Mouse (Mus musculus): ENCODE measurements at regions not wholly inside any gene's neighbourhood (a gene's known extent, or its start where the extent isn't known, plus 50 kb on each side); places are given as distances from the start of the nearest gene placed in this dataset.
A peak's percentile ranks its signal among the peaks of the same experiment; 100 is the strongest.

DNA sequence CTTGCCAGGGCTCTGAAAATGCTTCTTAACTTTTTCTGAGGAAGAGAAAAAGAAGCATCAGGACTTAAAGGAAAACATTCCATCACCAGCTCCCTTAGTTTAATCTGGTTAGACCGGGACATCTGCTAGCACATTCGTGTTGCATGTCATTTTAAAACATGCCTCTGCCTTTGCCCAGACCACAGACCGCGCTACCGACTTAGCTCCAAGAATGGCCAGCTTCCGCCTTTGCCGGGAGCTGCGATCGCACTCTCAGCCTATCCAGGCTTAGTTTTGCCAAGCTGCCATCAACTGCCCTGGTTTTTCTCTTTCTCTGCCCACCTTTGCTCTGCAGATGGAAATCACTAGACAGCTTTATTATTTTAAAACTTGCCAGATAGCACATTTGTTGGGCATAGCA, 129.3 kb upstream of the Rapgef5 start:
- no peak overlapping the region for H3K4me2 ChIP-seq (replicated peaks; ENCODE audit: low read depth, low read length, severe bottlenecking)
- no peak overlapping the region for H3K9ac ChIP-seq (ENCODE audit: low read depth, low read length, severe bottlenecking)
- ATAC-seq (ENCODE audit: low FRiP score, low read depth) (no peak), DNase-seq (ENCODE audit: low spot score) (no peak)
- no peak overlapping the region for H3K4me3 ChIP-seq (replicated peaks; ENCODE audit: low read length)
- TF ChIP-seq POLR2A (IDR thresholded peaks at IDR 0.05; ENCODE audit: borderline replicate concordance, extremely low read depth, insufficient read depth, insufficient read length), result no peak
- 70% methylated on average over 9 of the region's 9 CpGs for WGBS
- no peaks in the 10 kb centered on the region for H3K4me1 ChIP-seq (ENCODE audit: control insufficient read depth, insufficient read depth, low read length)
- no peak overlapping the region for H3K27ac ChIP-seq (replicated peaks; ENCODE audit: low read depth, low read length)
- no peaks in the 10 kb centered on the region for H3K9me3 ChIP-seq (ENCODE audit: control insufficient read depth, low read length)
- H3K36me3 ChIP-seq (ENCODE audit: control insufficient read depth, insufficient read depth, low read length), result no peaks in the 10 kb centered on the region
- H3K27me3 ChIP-seq (ENCODE audit: control insufficient read depth, insufficient read depth, low read length), result no peaks in the 10 kb centered on the region

- Histone ChIP-seq H3K4me3 (replicated peaks; ENCODE audit: low read length) (no peak overlapping the region), H3K4me2 (replicated peaks; ENCODE audit: low read depth, low read length, severe bottlenecking) (no peak overlapping the region), H3K4me1 (ENCODE audit: control insufficient read depth, insufficient read depth, low read length) (no peaks in the 10 kb centered on the region), H3K9me3 (ENCODE audit: control insufficient read depth, low read length) (no peaks in the 10 kb centered on the region), H3K27me3 (ENCODE audit: control insufficient read depth, insufficient read depth, low read length) (no peaks in the 10 kb centered on the region), H3K27ac (replicated peaks; ENCODE audit: low read depth, low read length) (no peak overlapping the region), H3K36me3 (ENCODE audit: control insufficient read depth, insufficient read depth, low read length) (no peaks in the 10 kb centered on the region), H3K9ac (ENCODE audit: low read depth, low read length, severe bottlenecking) (no peak overlapping the region)
- TF ChIP-seq POLR2A (IDR thresholded peaks at IDR 0.05; ENCODE audit: borderline replicate concordance, extremely low read depth, insufficient read depth, insufficient read length), result no peak
- 76% methylated on average over 7 of the region's 7 CpGs for WGBS
- ATAC-seq (ENCODE audit: low FRiP score, low read depth) (no peak), DNase-seq (ENCODE audit: low spot score) (peak; percentile 48)
Observed at GRCm38 (mm10) chr12:117389516-117390347, 126.5 kb upstream of the Rapgef5 start.

DNA sequence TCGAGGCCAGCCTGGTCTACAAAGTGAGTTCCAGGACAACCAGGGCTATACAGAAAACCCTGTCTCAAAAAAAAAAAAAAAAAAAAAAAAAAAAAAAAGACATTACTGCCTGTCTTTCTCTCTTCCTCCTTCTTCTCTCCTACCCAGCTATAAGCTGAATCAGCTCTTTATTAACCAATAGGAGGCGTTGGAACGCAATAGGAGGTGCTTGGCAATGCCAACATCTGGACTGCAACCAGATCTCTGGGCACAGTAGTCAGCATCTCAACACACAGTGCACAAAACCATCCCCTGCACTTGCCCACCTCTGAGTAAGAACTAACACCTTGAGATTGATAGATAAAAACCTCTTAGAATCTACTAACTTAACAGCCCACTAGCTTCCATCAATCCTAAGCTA, 118.8 kb upstream of the Rapgef5 start:
- Histone ChIP-seq H3K36me3 (ENCODE audit: control insufficient read depth, insufficient read depth, low read length) (no peaks in the 10 kb centered on the region), H3K4me2 (replicated peaks; ENCODE audit: low read depth, low read length, severe bottlenecking) (no peak overlapping the region), H3K4me3 (replicated peaks; ENCODE audit: low read length) (no peak overlapping the region), H3K27me3 (ENCODE audit: control insufficient read depth, insufficient read depth, low read length) (no peaks in the 10 kb centered on the region), H3K4me1 (ENCODE audit: control insufficient read depth, insufficient read depth, low read length) (no peaks in the 10 kb centered on the region), H3K27ac (replicated peaks; ENCODE audit: low read depth, low read length) (no peak overlapping the region), H3K9ac (ENCODE audit: low read depth, low read length, severe bottlenecking) (no peak overlapping the region), H3K9me3 (ENCODE audit: control insufficient read depth, low read length) (no peaks in the 10 kb centered on the region)
- ATAC-seq (ENCODE audit: low FRiP score, low read depth), result no peak
- WGBS, result 87% methylated on average over 3 of the region's 3 CpGs
- DNase-seq (ENCODE audit: low spot score), result no peak
- TF ChIP-seq POLR2A (IDR thresholded peaks at IDR 0.05; ENCODE audit: borderline replicate concordance, extremely low read depth, insufficient read depth, insufficient read length), result no peak

GRCm38 (mm10) chr12:117403513-117404156, 112.6 kb upstream of the Rapgef5 start:
- no peak overlapping the region for H3K9ac ChIP-seq (ENCODE audit: low read depth, low read length, severe bottlenecking)
- H3K4me3 ChIP-seq (replicated peaks; ENCODE audit: low read length), result no peak overlapping the region
- 12% methylated on average over 7 of the region's 7 CpGs for WGBS
- no peaks in the 10 kb centered on the region for H3K27me3 ChIP-seq (ENCODE audit: control insufficient read depth, insufficient read depth, low read length)
- H3K27ac ChIP-seq (replicated peaks; ENCODE audit: low read depth, low read length), result no peak overlapping the region
- no peak for TF ChIP-seq POLR2A (IDR thresholded peaks at IDR 0.05; ENCODE audit: borderline replicate concordance, extremely low read depth, insufficient read depth, insufficient read length)
- DNase-seq (ENCODE audit: low spot score), result peak; percentile 74
- H3K36me3 ChIP-seq (ENCODE audit: control insufficient read depth, insufficient read depth, low read length), result no peaks in the 10 kb centered on the region
- no peaks in the 10 kb centered on the region for H3K4me1 ChIP-seq (ENCODE audit: control insufficient read depth, insufficient read depth, low read length)
- ATAC-seq (ENCODE audit: low FRiP score, low read depth), result no peak
- no peak overlapping the region for H3K4me2 ChIP-seq (replicated peaks; ENCODE audit: low read depth, low read length, severe bottlenecking)
- no peaks in the 10 kb centered on the region for H3K9me3 ChIP-seq (ENCODE audit: control insufficient read depth, low read length)

DNA sequence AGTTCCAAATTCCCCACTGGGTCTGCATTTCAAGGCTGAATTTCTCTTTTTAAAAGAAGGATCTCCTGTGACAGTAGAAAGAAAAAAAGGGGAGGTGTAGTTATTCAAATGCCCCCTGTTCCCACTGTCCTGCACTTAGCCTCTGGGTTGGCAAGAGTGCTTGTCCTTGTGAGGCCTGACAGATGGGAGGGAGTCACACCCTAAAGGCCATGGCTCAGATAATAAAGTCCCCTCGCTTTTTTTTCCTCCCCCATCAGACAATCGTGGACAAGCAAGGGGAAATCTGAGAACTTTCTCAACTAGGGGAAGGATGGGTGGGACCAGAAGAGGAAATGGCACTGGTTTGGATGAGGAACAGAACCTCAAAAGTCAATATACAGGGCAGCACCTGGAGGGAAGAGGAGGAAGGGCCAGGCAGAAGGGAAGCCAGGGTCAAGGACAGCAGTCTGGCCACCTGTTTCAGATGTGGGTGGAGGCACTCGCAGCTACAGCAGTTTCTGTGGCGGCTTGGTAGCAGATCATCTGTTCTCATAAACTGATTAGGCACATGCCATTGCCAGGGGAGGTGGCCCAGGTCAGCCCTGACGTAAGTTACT, 112.0 kb upstream of the Rapgef5 start:
- Histone ChIP-seq H3K4me2 (replicated peaks; ENCODE audit: low read depth, low read length, severe bottlenecking) (no peak overlapping the region), H3K27me3 (ENCODE audit: control insufficient read depth, insufficient read depth, low read length) (no peaks in the 10 kb centered on the region), H3K4me1 (ENCODE audit: control insufficient read depth, insufficient read depth, low read length) (no peaks in the 10 kb centered on the region), H3K9me3 (ENCODE audit: control insufficient read depth, low read length) (no peaks in the 10 kb centered on the region), H3K27ac (replicated peaks; ENCODE audit: low read depth, low read length) (no peak overlapping the region), H3K9ac (ENCODE audit: low read depth, low read length, severe bottlenecking) (no peak overlapping the region), H3K36me3 (ENCODE audit: control insufficient read depth, insufficient read depth, low read length) (no peaks in the 10 kb centered on the region), H3K4me3 (replicated peaks; ENCODE audit: low read length) (no peak overlapping the region)
- WGBS, result 41% methylated on average over 5 of the region's 5 CpGs
- ATAC-seq (ENCODE audit: low FRiP score, low read depth) (no peak), DNase-seq (ENCODE audit: low spot score) (no peak)
- TF ChIP-seq POLR2A (IDR thresholded peaks at IDR 0.05; ENCODE audit: borderline replicate concordance, extremely low read depth, insufficient read depth, insufficient read length), result no peak

All from limb, embryonic 14.5 days (tissue).